Mouse (Mus musculus) midbrain, embryonic 11.5 days (tissue): ENCODE data around the gene Mpz. TPM values are rescaled to one million over a fixed set of nuclear protein-coding genes. Genes with fewer than 3 reads are reported as not detected.

Experiments
- ATAC-seq: fragments of 200-750 bp; cut with Nextera tagmentation; 2 replicates; pipeline ENCODE4 v1.8.0; 2017; ENCODE audit warnings: moderate TSS enrichment, moderate library complexity; ENCODE audit not compliant: low FRiP score
- DNase-seq: peaks from one replicate; pipeline ENCODE4 v3.0.0; 2015; ENCODE audit warnings: low spot score; ENCODE audit errors: missing footprints
- H3K27ac ChIP-seq: fragments of 300-500 bp; sonication (generic); 2 replicates; pipeline ENCODE4 v1.5.1; 2014; ENCODE audit warnings: low read depth, low read length
- H3K27me3 ChIP-seq: fragments of 300-500 bp; sonication (generic); 2 replicates; pipeline ENCODE4 v1.6.1; 2014; ENCODE audit warnings: mild to moderate bottlenecking, low read length, moderate library complexity, mixed read lengths; ENCODE audit not compliant: control insufficient read depth, insufficient read depth
- H3K36me3 ChIP-seq: fragments of 300-500 bp; sonication (generic); 2 replicates; pipeline ENCODE4 v1.6.1; 2014; ENCODE audit warnings: mild to moderate bottlenecking, low read length, moderate library complexity, mixed read lengths; ENCODE audit not compliant: control insufficient read depth, insufficient read depth
- H3K4me1 ChIP-seq: fragments of 300-500 bp; sonication (generic); 2 replicates; pipeline ENCODE4 v1.6.1; 2014; ENCODE audit warnings: low read length; ENCODE audit not compliant: control insufficient read depth, insufficient read depth
- H3K4me2 ChIP-seq: fragments of 300-500 bp; sonication (generic); 2 replicates; pipeline ENCODE4 v1.6.1; 2014; ENCODE audit warnings: mild to moderate bottlenecking, moderate library complexity
- H3K4me3 ChIP-seq: fragments of 300-500 bp; sonication (generic); 2 replicates; pipeline ENCODE4 v1.5.1; 2014; ENCODE audit warnings: low read depth, low read length
- H3K9ac ChIP-seq: fragments of 300-500 bp; sonication (generic); 2 replicates; pipeline ENCODE4 v1.6.1; 2014; ENCODE audit warnings: low read length
- H3K9me3 ChIP-seq: fragments of 300-500 bp; sonication (generic); 2 replicates; pipeline ENCODE4 v1.6.1; 2016; ENCODE audit warnings: low read length; ENCODE audit not compliant: control insufficient read depth
- WGBS: fragments of 180-500 bp; shearing (Covaris S2); extraction: QIAGEN DNeasy Blood & Tissue Kit; methylation state at CpG from one replicate; pipeline ENCODE4 v1.1.7; 2014; 5-methylcytosine and 5-hydroxymethylcytosine counted together
- polyA plus RNA-seq: library from polyadenylated mRNA; unstranded; fragments of >200 nt; fragmentation: Nextera tagmentation; extraction: Ambion mirVana; gene quantifications from 2 replicates; pipeline ENCODE4 v1.2.1, GENCODE M21; 2014

Gene Mpz
- polyA plus RNA-seq, 1 experiment from 2014 or later, result 0.12 TPM

GRCm38 (mm10) chr1:171151966-171152365 is 1.5 kb downstream of the Mpz start:
- Histone ChIP-seq H3K4me1 (peaks cover 11% of the 10 kb centered on the region), H3K9me3 (no peaks in the 10 kb centered on the region), H3K4me2 (no peak overlapping the region), H3K27me3 (no peaks in the 10 kb centered on the region), H3K27ac (no peak overlapping the region), H3K9ac (no peak overlapping the region), H3K4me3 (no peak overlapping the region), H3K36me3 (no peaks in the 10 kb centered on the region)
- ATAC-seq (no peak), DNase-seq (no peak)
- 85% methylated on average over 4 of the region's 4 CpGs for WGBS

DNA sequence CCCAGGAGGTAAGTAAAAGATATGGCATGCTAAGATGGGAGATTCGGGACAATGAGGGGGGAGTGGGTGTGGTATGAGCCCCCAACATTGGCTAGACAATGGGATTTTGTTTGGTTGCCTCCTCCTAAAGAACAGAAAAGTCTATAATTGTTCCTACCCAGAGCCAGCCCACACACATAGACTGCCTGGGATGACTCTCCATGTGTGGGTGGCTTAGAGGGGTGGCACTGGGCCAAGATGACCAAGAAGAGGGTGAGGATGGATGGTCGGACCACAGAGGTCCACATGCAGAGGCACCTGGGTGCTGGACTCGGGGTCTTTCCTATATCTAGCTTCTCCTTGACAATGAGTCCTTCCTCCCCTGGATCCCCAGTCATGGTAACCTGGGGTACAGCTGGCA is 6.1 kb downstream of the Mpz start:
- Histone ChIP-seq H3K4me2 (no peak overlapping the region), H3K9ac (no peak overlapping the region), H3K27me3 (peaks cover 12% of the 10 kb centered on the region), H3K27ac (no peak overlapping the region), H3K9me3 (no peaks in the 10 kb centered on the region), H3K4me3 (no peak overlapping the region), H3K4me1 (0 out of 2 replicates have a peak, but pooled peaks cover 3% of the 10 kb centered on the region), H3K36me3 (no peaks in the 10 kb centered on the region)
- DNase-seq (no peak), ATAC-seq (no peak)
- 66% methylated on average over 3 of the region's 3 CpGs for WGBS

DNA sequence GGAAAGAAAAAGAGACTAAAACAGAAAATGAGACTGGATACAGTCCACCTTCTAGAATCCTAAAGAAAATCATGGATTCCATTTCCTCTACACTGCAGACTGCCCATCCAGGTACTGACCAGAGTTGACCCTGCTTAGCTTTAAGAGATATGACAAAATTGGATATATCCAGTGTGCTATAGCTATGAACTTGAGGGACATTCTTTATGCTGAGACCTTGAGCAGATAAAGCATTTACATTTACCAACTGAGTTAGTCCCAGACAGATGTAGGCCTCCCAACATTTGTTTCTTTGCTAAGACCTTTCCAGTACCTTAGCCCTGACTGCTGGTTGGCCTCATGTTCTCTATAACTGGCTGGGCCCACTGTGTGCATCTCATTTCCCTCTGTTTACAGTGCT is 7.5 kb downstream of the Mpz start:
- no peak for ATAC-seq
- Histone ChIP-seq H3K4me3 (no peak overlapping the region), H3K9me3 (no peaks in the 10 kb centered on the region), H3K9ac (no peak overlapping the region), H3K27me3 (peaks cover 12% of the 10 kb centered on the region), H3K4me2 (no peak overlapping the region), H3K4me1 (0 out of 2 replicates have a peak, but pooled peaks cover 3% of the 10 kb centered on the region), H3K27ac (no peak overlapping the region), H3K36me3 (no peaks in the 10 kb centered on the region)
- DNase-seq, result no peak

- ATAC-seq (peak; percentile 50; the same call in 1 of the 2 replicates), DNase-seq (no peak)
- Histone ChIP-seq H3K4me3 (no peak overlapping the region), H3K27ac (no peak overlapping the region), H3K9ac (0 out of 2 replicates have a peak overlapping the region, but pooled peaks have one; percentile 9), H3K4me1 (0 out of 2 replicates have a peak, but pooled peaks cover 3% of the 10 kb centered on the region), H3K9me3 (no peaks in the 10 kb centered on the region), H3K27me3 (peaks cover 12% of the 10 kb centered on the region), H3K4me2 (peak overlapping the region; percentile 43), H3K36me3 (no peaks in the 10 kb centered on the region)
- 3% methylated on average over 15 of the region's 15 CpGs for WGBS
Observed at GRCm38 (mm10) chr1:171159485-171159975, 9.0 kb downstream of the Mpz start.

DNA sequence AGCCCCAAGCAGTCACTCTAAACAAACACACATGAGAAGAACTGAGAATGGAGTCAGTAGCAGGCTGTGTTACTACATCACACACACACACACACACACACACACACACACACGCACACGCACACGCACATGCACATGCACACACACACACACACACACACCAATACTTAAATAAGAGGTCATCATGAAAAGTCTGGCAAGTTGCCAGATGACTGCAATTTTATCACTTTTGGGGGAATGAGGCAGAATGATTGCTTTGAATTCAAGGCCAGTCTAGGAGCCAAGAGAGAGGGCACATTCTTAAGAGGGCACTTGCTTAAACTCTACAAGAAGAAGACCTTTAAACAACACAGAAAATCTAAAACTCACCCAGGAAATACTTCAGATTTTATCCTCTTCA is 12.0 kb downstream of the Mpz start:
- Histone ChIP-seq H3K27ac (no peak overlapping the region), H3K4me3 (no peak overlapping the region), H3K27me3 (peaks cover 12% of the 10 kb centered on the region), H3K9me3 (no peaks in the 10 kb centered on the region), H3K4me2 (no peak overlapping the region), H3K4me1 (0 out of 2 replicates have a peak, but pooled peaks cover 3% of the 10 kb centered on the region), H3K36me3 (no peaks in the 10 kb centered on the region), H3K9ac (no peak overlapping the region)
- 89% methylated on average over 3 of the region's 3 CpGs for WGBS
- no peak for DNase-seq
- ATAC-seq, result no peak

- ATAC-seq, result no peak
- Histone ChIP-seq H3K9ac (no peak overlapping the region), H3K4me1 (0 out of 2 replicates have a peak, but pooled peaks cover 3% of the 10 kb centered on the region), H3K4me3 (no peak overlapping the region), H3K9me3 (no peaks in the 10 kb centered on the region), H3K27ac (no peak overlapping the region), H3K27me3 (peaks cover 6% of the 10 kb centered on the region), H3K36me3 (no peaks in the 10 kb centered on the region), H3K4me2 (no peak overlapping the region)
- 27% methylated on average over 3 of the region's 3 CpGs for WGBS
- peak; percentile 89 for DNase-seq
Observed at GRCm38 (mm10) chr1:171164258-171164657, 13.7 kb downstream of the Mpz start.

DNA sequence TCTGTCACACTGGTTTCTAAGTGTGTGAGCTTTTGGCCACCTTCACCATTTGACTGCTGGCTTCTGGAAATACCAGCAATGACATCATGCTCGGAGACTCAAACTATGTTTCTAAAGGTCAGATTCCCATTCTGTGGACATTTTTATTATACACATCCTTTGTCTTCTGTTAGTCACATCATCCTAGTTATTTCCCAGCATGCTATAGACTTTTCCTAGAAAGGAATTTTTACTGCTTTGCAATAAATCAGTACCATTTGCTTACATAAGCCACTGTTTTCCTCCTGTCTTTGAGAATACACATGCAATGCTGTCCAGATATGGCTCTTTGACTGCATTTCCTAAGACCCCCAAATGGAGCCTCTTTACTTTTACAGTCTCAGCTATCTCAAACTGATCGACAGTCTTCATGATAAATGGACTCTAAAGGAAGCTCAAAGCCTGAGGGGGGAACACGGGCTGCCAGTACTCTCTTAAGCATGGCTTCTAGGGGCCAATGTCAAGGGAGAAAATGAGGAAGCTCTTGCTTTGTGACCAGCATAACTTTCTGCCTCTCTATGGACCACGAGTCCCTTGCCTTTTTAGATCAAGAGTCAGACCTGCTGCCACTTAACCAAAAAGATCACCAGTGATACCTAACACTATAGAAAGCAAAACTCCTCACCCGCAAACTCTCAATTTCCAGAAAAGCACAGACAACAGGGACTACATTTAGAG is 15.3 kb downstream of the Mpz start:
- H3K27ac ChIP-seq, result no peak overlapping the region
- H3K36me3 ChIP-seq, result no peaks in the 10 kb centered on the region
- no peak overlapping the region for H3K4me2 ChIP-seq
- no peak overlapping the region for H3K4me3 ChIP-seq
- no peak overlapping the region for H3K9ac ChIP-seq
- DNase-seq (no peak), ATAC-seq (no peak)
- H3K9me3 ChIP-seq, result no peaks in the 10 kb centered on the region
- H3K4me1 ChIP-seq, result no peaks in the 10 kb centered on the region
- no peaks in the 10 kb centered on the region for H3K27me3 ChIP-seq
- WGBS, result 83% methylated on average over 5 of the region's 5 CpGs

DNA sequence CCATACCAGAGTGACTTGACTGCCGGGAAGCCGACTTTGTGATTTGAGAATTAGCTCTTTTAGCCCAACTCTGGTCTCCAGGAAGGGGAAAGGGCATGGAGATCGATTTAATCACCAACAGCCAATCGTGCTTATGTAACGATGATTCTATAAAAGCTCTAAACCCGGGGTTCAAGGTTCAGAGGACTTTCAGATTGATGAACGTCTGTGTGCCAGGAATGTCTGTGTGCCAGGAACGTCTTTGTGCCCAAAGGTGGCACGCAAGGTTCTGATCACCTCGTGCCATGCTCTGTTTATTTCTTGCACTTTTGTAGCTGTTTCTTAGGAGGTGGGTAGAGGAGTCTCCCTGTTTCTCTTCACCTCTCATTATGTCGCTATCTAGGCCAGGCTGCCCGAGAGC is 18.4 kb downstream of the Mpz start:
- H3K4me2 ChIP-seq, result no peak overlapping the region
- no peak for ATAC-seq
- no peaks in the 10 kb centered on the region for H3K9me3 ChIP-seq
- no peak overlapping the region for H3K4me3 ChIP-seq
- no peaks in the 10 kb centered on the region for H3K36me3 ChIP-seq
- H3K27ac ChIP-seq, result no peak overlapping the region
- no peak for DNase-seq
- no peaks in the 10 kb centered on the region for H3K27me3 ChIP-seq
- no peak overlapping the region for H3K9ac ChIP-seq
- WGBS, result 88% methylated on average over 12 of the region's 12 CpGs
- no peaks in the 10 kb centered on the region for H3K4me1 ChIP-seq

DNA sequence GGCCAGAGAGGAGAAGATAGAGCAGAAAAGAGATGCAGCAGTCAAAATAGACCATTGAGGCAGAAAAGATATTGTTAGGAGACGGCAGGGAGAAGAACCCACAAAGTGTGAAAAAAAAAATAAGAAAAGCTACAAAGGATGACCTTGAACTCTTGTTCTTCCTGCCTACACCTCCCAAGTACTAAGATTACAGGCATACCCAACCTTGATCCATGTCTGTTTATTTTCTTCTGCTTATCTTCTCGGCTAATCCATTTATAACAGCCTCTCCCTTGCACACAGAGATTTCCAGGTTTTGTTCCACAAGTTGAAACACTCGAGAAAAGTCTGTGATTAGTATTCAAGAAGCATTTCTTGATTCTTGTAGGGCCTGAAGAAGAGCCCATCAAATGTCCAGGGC is 19.4 kb downstream of the Mpz start:
- no peak overlapping the region for H3K27ac ChIP-seq
- no peaks in the 10 kb centered on the region for H3K27me3 ChIP-seq
- no peaks in the 10 kb centered on the region for H3K9me3 ChIP-seq
- H3K4me1 ChIP-seq, result no peaks in the 10 kb centered on the region
- WGBS, result 62% methylated on average over 3 of the region's 3 CpGs
- DNase-seq (no peak), ATAC-seq (no peak)
- no peak overlapping the region for H3K9ac ChIP-seq
- H3K4me3 ChIP-seq, result no peak overlapping the region
- H3K4me2 ChIP-seq, result no peak overlapping the region
- no peaks in the 10 kb centered on the region for H3K36me3 ChIP-seq
